Comparison of ENCODE assay signal across 13 mouse cellular contexts in the genomic region with DNA sequence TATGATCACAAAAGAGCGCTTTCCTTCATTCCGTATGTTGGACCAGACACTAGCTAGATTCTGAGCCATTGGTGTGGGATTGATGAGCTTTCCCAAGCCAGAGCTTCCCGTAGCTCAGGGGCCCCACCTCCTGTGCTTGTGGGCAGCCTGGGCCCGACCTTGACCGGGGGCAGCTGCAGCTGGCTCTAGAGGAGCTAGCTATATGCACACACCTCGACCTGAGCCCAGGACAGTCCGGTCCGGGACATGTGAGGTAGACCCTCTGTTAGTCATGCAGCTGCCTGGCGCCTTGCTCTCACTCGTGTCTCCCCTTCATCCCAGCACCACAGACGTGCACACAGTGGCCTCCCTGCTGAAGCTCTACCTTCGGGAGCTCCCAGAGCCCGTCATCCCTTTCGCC.
DNase-seq lines count a peak whose midpoint lies in the region; ATAC-seq and TF ChIP-seq lines count a peak whose summit lies in the region.
"Had no signal": no experiment of that assay in that cellular context is flagged by ENCODE, and none has a peak within 500 bp of the region (broad histone marks: within the 10 kb centered on the region; RNA-seq: fewer than 3 reads in every experiment).

No protein-coding gene starts in this region.

- no peak for TF ChIP-seq POLR2A in heart, adult 2 months (IDR thresholded peaks at IDR 0.05; ENCODE audit: insufficient read depth, low read depth, low read length)

- no peaks in the 10 kb centered on the region for H3K9me3 ChIP-seq in heart, embryonic 11.5 days (replicated peaks; ENCODE audit: control insufficient read depth, low read length)
- no peaks in the 10 kb centered on the region for H3K9me3 ChIP-seq in lung, embryonic 15.5 days
- no peaks in the 10 kb centered on the region for H3K9me3 ChIP-seq in embryonic facial prominence, embryonic 13.5 days
- H3K9me3 ChIP-seq in liver, embryonic 16.5 days (replicated peaks; ENCODE audit: control insufficient read depth, low read length) = no peaks in the 10 kb centered on the region

- no peak overlapping the region for H3K4me3 ChIP-seq in heart, embryonic 11.5 days (ENCODE audit: low read depth, low read length)
- H3K4me3 ChIP-seq in heart, adult 2 months = no peak overlapping the region
- H3K4me3 ChIP-seq in lung, embryonic 15.5 days = no peak overlapping the region
- no peak overlapping the region for H3K4me3 ChIP-seq in embryonic facial prominence, embryonic 13.5 days
- H3K4me3 ChIP-seq in liver, embryonic 16.5 days (ENCODE audit: low read depth, low read length) = peak overlapping the region; percentile 24

- H3K79me2 ChIP-seq in heart, adult 2 months (replicated peaks; ENCODE audit: control insufficient read depth, insufficient read depth, low read length) = no peaks in the 10 kb centered on the region

- TF ChIP-seq CTCF in heart, adult 2 months (IDR thresholded peaks at IDR 0.05) = no peak

- 50% methylated on average over 14 of the region's 14 CpGs for WGBS in heart, embryonic 11.5 days (ENCODE audit: insufficient replicate concordance)
- 65% methylated on average over 14 of the region's 14 CpGs for WGBS in heart, adult 2 months
- 28% methylated on average over 14 of the region's 14 CpGs for WGBS in lung, embryonic 15.5 days
- 56% methylated on average over 14 of the region's 14 CpGs for WGBS in embryonic facial prominence, embryonic 13.5 days
- 43% methylated on average over 14 of the region's 14 CpGs for WGBS in liver, embryonic 16.5 days (ENCODE audit: insufficient replicate concordance)

- no peak for TF ChIP-seq EP300 in heart, adult 2 months (IDR thresholded peaks at IDR 0.05; ENCODE audit: insufficient read depth, low read depth, low read length)

- intact Hi-C loops in heart, adult 2 months (cut with DNase I) = no loop called here

- 0 out of 2 replicates have a peak, but pooled peaks cover 6% of the 10 kb centered on the region for H3K27me3 ChIP-seq in heart, embryonic 11.5 days (ENCODE audit: control insufficient read depth, insufficient read depth, low read length)
- no peaks in the 10 kb centered on the region for H3K27me3 ChIP-seq in heart, adult 2 months (ENCODE audit: control insufficient read depth, insufficient read depth, low read length)
- H3K27me3 ChIP-seq in lung, embryonic 15.5 days = 0 out of 2 replicates have a peak, but pooled peaks cover 5% of the 10 kb centered on the region
- H3K27me3 ChIP-seq in embryonic facial prominence, embryonic 13.5 days = 0 out of 2 replicates have a peak, but pooled peaks cover 19% of the 10 kb centered on the region
- no peaks in the 10 kb centered on the region for H3K27me3 ChIP-seq in liver, embryonic 16.5 days (ENCODE audit: control insufficient read depth, insufficient read depth, low read depth, low read length)

- peaks cover 15% of the 10 kb centered on the region for H3K4me1 ChIP-seq in heart, embryonic 11.5 days (ENCODE audit: control insufficient read depth, insufficient read depth, low read length)
- no peaks in the 10 kb centered on the region for H3K4me1 ChIP-seq in heart, adult 2 months (ENCODE audit: control insufficient read depth, insufficient read depth, low read length)
- peaks cover 36% of the 10 kb centered on the region for H3K4me1 ChIP-seq in lung, embryonic 15.5 days
- H3K4me1 ChIP-seq in embryonic facial prominence, embryonic 13.5 days = peaks cover 19% of the 10 kb centered on the region; the same call in 1 of the 2 replicates
- no peaks in the 10 kb centered on the region; the same call in 1 of the 2 replicates for H3K4me1 ChIP-seq in liver, embryonic 16.5 days (ENCODE audit: control insufficient read depth, low read depth, low read length)

- no peak overlapping the region for H3K9ac ChIP-seq in heart, embryonic 11.5 days (ENCODE audit: low read depth, low read length)
- no peak overlapping the region for H3K9ac ChIP-seq in heart, adult 2 months (ENCODE audit: low read depth, low read length)
- peak overlapping the region; percentile 0; the same call in 1 of the 2 replicates for H3K9ac ChIP-seq in lung, embryonic 15.5 days
- H3K9ac ChIP-seq in embryonic facial prominence, embryonic 13.5 days = 0 out of 2 replicates have a peak overlapping the region, but pooled peaks have one; percentile 7
- H3K9ac ChIP-seq in liver, embryonic 16.5 days (ENCODE audit: low read depth, low read length) = no peak overlapping the region

- peak overlapping the region; percentile 52 for H3K4me2 ChIP-seq in heart, embryonic 11.5 days
- peak overlapping the region; percentile 37; the same call in 1 of the 2 replicates for H3K4me2 ChIP-seq in lung, embryonic 15.5 days
- H3K4me2 ChIP-seq in embryonic facial prominence, embryonic 13.5 days = no peak overlapping the region
- peak overlapping the region; percentile 50 for H3K4me2 ChIP-seq in liver, embryonic 16.5 days (ENCODE audit: low read depth, low read length)

- H3K27ac ChIP-seq in heart, embryonic 11.5 days (ENCODE audit: low read depth, low read length) = no peak overlapping the region
- no peak overlapping the region for H3K27ac ChIP-seq in heart, adult 2 months
- H3K27ac ChIP-seq in lung, embryonic 15.5 days = no peak overlapping the region
- H3K27ac ChIP-seq in embryonic facial prominence, embryonic 13.5 days = no peak overlapping the region
- peak overlapping the region; percentile 45 for H3K27ac ChIP-seq in liver, embryonic 16.5 days (ENCODE audit: low read length)

- DNase-seq in heart, adult 2 months = no peak
- DNase-seq in lung, postnatal 4 days = no peak
- DNase-seq in urinary bladder, adult 2 months (ENCODE audit: low spot score) = no peak
- DNase-seq in urinary bladder, postnatal 4 days (ENCODE audit: low spot score in 2 of 2) = no peak
- DNase-seq: B cell, adult 2 months; cerebellum, adult 11-12 months; kidney, postnatal 14 days; layer of hippocampus, postnatal 36 days; thymus, adult 18-20 months had no signal

- ATAC-seq in heart, embryonic 11.5 days (replicated peaks; ENCODE audit: insufficient number of reproducible peaks, low FRiP score, low TSS enrichment) = no peak
- ATAC-seq in lung, embryonic 15.5 days (ENCODE audit: borderline replicate concordance, extremely low read depth, low FRiP score, low TSS enrichment) = no peak
- ATAC-seq in embryonic facial prominence, embryonic 13.5 days (ENCODE audit: insufficient number of reproducible peaks, insufficient read depth, low FRiP score, low TSS enrichment, low read depth) = no peak
- peak; percentile 59 for ATAC-seq in liver, embryonic 16.5 days (ENCODE audit: low read depth)

- H3K36me3 ChIP-seq in heart, embryonic 11.5 days (ENCODE audit: control insufficient read depth, insufficient read depth, low read length) = no peaks in the 10 kb centered on the region
- H3K36me3 ChIP-seq in heart, adult 2 months (ENCODE audit: control insufficient read depth, insufficient read depth, low read length) = no peaks in the 10 kb centered on the region
- no peaks in the 10 kb centered on the region for H3K36me3 ChIP-seq in lung, embryonic 15.5 days
- no peaks in the 10 kb centered on the region; the same call in 1 of the 2 replicates for H3K36me3 ChIP-seq in embryonic facial prominence, embryonic 13.5 days
- no peaks in the 10 kb centered on the region for H3K36me3 ChIP-seq in liver, embryonic 16.5 days (ENCODE audit: control insufficient read depth, insufficient read depth)

Comparison
In these comparisons a context has a peak if more than half of its experiments do, and no peak if none do; other contexts are left out.
1. H3K9ac ChIP-seq: peak in lung, embryonic 15.5 days (single experiment) and embryonic facial prominence, embryonic 13.5 days (single experiment); none in heart, embryonic 11.5 days (single experiment), heart, adult 2 months (single experiment) and liver, embryonic 16.5 days (single experiment).